Mouse (Mus musculus): ENCODE measurements around the gene Miga1.

DNA sequence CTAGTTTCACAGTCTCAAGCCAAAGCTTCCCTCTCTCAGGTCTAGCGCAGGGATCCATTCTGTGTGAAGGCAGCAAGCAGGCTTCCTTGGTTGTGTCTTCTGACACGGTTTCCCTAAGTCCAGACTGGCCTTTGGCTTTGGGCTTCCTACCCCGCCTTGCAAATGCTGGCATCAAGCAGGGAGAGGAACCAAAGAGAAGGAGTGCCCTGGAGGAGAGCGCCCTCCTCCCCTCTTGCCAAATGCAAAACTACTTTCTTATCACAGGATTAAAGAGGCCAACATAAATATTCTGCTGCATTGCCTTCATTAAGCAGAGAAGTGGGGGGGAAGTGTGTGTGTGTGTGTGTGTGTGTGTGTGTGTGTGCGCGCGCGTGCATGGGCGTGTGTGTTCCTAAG, 31.0 kb downstream of the Miga1 start:
- TF ChIP-seq CTCF (conservative IDR thresholded peaks at IDR 0.05; ENCODE audit: low read length) = no peak
- TF ChIP-seq POU5F1 (IDR thresholded peaks at IDR 0.05; ENCODE audit: borderline replicate concordance, low read length) = no peak

Data from E14TG2a.4 (cell line).